Mouse (Mus musculus) cerebellum, adult 9-11 months (tissue): ENCODE measurements around the gene Cdx2.

ENCODE experiments used
- DNase-seq: peaks from one replicate; pipeline ENCODE4 v3.0.0; 2022

The Cdx2 gene

DNA sequence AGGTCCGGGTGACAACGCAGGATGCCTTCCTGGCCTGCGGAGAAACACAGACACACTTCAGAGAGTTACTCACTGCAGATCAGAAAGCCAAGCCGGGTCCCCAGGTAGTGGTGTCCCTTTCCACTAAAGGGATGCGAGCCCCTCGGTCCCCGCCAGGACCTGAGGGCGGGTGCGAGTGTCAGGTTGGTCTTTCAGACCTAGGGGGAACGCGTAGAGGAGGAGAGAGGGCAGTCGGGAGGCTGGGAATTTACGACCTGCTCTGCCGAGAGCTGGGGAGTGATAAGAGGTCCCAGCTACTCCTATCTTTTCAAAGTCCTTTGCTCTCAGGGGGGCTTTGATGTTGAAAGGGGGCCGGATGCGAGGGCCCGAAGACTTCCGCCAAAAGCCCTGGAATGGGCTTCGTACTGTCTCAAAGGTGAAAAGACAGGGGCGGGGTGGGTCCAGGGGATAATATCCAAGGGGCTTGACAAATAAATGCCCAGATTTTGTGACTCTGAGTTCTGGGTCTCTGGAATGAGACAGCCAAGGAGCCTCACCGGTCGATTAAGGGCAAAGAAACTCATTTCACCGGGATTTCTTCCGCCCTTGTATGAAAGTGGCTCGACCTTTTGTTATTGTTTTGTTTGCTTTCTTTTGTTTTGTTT lies 8.5 kb upstream of the Cdx2 start:
- DNase-seq = no peak

DNA sequence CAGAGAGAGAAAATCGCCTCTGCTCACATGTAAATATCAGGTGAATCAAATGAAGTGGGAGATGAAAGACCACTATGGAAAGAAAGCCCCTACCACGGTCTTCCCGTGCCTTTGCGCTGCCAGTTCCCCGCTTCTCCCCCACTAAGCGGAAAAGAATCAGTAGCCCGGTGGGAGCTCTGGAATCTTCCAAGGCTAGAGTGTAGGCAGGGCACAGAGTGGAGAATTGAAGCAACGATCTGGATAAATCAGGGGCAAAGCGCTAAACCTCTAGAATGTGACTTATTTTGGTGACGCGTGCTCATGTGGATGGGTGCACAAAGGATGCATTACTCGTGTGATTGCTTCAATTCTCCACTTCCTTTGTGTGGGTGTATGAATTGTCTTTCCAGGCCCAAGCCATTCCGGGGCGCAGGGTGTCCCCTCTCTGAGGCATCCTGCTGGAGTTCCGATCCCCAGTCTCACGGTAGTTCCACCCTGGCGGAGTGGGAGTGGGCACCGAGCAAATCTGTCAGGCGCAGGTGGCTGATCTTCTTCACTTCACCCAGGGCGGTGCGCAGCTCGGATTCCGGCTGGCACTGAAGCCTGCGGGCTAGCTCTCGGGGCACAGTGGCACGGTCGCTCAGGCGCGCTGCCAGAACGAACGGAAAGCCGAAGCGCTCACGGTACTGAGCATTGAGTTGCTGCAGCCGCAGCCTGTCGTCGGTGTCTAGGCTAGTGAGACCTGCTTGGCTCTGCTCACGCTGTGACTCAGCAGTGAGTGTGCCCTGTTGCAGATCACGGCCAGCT lies 7.8 kb upstream of the Cdx2 start:
- DNase-seq = no peak

DNA sequence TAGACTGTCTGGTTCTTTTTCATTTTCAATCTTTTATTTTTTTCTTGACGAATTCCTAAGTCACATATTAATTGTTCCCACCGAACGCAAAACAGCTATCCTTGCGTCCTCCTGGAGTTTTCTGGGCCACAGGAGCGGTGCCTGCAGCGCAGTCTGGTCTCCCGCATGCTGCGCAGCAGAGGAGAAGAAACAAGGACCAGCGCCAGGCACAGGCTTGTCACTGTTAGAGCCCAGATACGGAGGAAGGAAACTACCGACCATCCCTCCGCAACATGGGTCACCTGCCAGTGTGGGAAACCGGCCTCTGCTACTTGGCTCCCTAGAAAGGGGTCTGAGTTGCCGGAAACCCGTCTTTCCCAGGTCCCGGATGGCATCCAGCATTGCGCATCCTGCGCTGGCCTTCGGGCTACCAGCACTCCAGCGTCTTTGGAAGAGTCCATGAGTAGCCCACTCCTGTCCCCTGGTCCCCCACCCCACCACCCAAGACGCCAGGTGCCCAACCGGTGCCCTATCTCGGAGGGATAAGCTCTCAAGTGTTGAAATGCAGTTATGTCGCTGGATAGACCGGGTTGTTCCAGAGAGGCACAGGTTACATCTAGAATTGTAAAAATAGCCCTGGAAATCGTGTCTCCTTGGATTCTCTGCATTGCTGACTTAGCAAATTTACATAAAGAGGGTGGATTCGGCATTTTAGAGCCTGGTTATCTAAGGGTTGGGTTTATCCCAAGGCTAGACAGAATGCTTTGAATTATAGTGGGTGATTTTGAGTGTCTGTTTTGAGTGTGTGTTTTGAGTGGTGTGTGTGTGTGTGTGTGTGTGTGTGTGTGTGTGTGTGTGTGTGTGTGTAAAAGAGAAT lies 6.0 kb upstream of the Cdx2 start:
- DNase-seq = no peak

DNA sequence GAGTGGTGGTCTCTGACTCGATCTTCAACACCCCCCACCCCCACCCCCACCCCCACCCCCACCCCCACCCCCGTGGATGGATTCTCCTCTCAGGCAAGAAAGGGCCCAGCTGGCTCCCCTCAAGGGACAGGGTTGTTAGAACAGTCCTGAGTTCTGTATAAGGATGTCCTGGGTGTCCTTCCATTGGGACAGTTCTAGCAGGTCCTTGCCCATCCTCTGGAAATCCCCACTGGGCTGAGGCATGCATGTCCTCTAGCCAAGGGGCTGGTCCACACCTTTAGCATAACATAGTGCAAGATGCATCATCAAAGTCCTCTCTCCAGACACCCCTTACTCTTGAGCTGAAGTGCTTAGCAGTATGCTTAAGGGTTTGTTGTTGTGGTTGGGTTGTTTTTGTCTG lies 2.7 kb upstream of the Cdx2 start:
- DNase-seq = no peak

DNA sequence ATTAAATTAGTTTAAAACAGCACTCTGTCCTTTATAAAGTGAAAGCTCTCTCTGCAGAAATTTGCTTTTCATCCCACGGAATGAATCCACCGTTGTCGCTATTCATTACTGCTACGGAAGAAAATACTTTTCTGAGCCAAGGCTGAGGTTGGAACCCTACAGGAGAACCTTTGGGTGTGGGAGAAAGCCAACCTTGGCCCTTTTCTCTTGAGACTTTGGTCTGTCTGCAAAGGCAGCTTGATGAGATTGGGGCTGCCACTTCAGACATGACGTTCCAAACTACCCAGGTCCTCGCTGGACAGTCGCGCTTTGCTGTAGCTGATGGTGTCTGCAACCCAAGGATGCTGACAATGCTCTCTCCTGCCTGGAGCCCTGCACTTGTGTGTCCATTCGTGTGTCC lies 1.4 kb upstream of the Cdx2 start:
- DNase-seq = no peak

DNA sequence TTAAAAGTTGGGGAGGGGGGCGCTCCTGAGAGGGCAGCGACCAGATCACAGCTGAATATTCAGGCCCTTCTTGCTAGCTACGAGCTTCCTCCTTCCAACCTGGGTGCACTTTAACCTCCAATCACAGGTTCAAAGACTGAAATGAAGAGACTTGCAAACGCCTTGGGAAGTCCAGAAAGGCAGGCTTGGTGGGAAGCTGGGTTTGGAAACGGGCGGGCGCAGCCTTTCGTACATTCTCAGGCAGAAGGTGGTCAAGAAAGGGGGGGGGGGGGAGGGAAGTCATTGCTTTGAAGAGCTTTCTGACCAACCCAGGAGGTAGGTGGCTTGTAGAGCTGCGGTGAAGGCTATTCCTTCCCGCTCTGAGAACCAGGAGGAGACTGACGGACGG lies 322 bp upstream of the Cdx2 start:
- no peak for DNase-seq

DNA sequence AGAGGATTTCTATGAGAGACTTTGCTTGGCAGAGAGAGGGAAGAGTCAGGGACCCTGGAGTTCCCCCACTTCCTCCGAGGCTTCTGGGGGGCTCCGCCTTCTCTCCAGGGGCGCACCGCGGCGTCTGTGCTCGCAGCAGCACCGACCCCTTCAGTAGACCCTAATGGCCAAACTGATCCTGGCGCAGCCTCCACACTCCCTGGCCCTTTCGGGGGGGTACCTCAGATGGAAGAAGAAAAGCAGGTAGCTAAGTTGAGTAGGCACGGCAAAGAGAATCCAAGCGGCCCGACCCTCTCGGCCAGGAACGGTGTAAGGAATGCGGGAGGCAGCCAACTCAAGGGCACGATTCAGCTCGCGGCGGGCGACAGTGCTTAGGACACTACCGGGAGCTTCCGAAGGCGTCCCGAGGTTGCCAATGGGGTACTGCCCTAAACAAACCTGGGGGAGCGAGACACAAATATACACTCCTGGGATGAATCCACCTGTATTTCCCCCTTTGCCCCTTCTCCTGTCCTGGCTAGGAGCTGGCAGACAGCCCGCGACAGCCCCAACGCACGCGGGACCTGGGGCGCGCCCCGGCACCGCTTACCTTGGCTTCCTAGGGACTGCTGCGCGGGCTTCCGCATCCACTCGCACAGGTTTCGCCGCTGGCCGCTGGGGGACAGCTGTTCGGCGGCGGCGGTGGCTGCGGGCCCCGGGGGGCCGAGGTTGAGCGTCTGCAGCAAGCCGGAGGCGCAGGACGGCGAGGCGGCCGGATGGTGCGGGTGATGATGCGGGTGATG lies 1.0 kb downstream of the Cdx2 start:
- no peak for DNase-seq

DNA sequence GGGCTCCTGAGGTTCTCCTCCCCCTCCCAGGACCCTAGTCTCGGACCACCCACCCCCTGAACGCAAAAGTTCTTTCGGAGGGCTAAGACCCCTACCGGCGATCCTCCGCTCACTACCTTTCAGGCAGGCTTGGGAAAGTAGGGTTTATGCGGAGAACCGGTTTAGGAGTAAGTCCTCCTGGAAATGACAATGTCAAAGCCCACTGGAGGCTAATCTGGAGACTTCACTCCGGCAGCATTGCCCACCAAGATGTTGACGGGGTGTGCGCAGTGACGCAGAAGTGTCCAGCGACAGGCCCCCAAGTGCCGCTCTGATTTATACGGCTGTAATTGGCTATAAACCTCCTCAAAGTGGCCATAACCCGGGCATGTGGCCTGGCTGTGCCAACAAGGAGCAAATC lies 1.9 kb downstream of the Cdx2 start:
- no peak for DNase-seq

DNA sequence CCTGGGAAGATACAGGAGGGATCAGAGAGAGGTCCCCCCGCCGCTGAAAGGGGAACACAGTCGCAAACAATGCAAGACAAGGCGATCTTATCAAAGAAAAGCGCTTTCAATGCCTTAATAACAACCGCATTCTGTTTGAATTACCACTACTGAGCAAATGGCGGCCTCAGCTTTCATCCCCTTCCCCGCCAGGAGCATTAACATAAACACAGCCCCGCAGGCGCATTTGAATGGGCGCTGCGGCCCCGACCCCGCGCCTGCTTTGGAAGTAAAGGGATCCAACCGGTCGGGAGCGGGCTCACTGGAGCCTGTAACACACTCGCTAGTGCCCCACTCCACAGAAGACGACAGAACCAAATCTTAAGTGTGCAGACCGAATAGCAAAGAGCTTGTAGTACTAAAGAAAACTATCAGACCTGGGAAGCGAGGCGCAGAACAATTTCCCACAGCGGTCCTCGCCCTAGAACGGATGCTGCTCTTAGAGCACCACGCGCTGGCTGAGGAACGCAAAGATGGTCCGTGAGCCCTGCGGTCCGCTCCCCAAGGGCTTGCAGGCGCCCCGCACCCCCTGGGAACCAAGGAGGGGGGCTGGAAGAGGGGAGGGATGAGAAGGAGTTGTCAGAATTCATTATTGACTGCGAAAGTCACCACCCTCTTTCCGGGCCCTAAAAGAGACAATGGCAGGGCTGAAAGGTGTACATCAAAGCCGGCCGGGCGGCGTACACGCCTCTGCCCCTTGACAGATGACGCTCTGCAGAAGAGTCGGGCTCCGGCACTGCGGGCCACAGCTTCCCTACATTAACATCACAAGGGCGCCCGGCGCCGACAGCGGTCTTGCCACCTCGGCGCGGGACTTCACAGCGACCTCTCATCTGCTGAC lies 2.6 kb downstream of the Cdx2 start:
- DNase-seq = no peak

DNA sequence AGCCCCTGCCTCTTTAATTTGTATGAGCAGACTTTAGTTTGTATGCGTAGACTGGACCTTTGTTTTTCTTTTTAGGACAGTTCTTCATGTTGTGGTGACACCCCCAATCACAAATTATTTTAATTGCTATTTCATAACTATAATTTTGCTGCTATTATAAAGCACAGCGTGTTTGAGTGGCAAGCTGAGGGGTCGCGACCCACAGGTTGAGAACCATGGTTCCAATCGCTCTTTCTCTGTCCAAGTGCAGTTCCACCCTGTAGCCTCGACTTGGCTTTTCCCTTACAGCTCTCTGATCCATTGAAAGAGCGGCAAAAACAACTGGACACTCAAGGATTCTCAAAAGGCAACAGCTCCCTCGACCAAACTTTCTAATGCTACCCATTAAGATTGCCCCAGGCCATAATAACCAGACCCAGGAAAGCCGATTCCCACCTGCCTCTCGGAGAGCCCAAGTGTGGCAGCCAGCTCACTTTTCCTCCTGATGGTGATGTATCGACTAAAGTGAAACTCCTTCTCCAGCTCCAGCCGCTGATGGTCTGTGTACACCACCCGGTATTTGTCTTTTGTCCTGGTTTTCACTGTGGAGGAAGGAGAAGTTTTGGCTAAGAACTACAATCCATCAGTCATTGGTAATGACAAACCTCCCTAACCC lies 4.2 kb downstream of the Cdx2 start:
- no peak for DNase-seq

DNA sequence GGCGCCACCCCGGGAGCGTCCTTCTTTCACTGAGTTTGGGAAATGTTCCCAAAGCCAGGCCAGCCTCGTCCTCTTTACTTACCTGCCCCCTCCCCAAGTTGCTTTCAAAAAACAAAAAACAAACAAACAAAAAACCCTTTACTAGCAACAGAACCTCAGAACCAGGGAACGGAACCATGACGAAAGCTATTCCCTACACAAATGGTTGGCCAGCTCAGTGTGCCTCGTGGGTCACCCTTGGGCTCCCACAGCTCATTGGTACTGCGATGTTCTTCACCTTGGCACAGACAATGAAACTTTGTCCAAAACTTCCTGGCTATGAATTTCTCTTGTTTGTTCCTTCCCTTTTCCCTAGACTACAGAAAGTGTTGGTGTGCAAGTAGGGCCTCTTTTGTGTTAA lies 4.9 kb downstream of the Cdx2 start:
- DNase-seq = no peak

DNA sequence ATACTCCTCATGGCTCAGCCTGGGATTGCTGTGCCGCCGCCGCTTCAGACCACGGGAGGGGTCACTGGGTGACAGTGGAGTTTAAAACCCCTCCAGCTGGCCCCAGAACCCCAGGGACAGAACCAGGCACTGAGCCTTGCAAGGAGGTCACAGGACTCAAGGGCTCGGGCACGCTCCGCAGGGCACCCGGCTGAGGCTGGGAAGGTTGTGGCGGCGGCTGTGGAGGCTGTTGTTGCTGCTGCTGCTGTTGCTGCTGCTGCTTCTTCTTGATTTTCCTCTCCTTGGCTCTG lies 5.3 kb downstream of the Cdx2 start:
- no peak for DNase-seq

DNA sequence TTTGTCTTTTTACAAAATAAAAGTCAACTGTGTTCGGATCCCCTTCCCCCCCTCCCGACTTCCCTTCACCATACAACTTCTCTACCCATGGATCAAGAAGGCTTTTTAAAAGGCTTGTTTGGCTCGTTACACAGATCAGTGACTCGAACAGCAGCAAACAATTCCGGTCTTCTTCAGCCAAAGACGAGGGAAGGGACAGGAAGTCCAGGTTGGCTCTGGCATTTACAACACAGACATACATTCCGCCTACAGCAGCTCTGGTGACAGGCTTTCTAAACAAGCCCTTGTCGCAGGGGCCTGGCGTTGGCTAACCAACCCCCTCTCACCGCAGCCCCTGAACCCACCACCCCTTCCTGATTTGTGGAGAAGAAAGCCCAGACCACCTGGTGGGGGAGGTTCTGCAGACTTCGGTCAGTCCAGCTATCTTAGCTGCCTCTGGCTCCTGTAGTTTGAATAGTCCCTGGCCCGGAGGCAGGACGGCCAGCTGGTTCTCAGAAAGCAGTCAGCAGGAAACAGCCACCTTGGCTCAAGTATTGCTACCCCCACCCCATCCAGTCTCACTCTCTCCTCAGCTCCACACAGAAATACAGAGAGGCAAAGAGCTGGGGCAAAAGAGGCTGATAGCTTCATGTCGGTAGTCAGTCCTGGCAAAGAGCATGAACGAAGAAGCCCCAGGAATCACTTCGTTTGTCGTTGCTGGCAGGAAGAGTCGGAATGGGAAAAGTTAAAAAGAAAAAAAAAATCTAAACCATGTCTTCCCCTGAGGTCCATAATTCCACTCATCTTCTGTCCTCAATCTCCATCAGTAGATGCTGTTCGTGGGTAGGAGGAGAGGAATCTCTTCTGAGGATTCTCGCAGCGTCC lies 5.9 kb downstream of the Cdx2 start:
- DNase-seq = no peak

DNA sequence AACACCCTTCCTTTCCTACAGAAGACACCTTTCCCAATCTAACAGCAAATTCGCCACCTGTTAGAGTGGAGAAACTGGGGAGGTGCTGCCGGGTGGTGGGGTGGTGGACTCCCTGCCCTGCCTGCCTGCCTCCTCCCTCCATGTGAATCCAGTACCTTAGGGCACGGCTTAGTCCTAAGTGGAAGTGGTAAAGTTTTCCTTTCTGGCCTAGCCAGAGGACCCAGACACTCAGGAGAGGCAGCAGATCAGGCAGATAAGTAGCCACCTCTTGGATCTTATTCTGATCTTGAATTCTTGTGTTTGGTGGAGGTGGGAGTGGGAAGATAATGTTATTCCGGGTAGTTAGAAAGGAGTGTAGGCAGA lies 7.1 kb downstream of the Cdx2 start:
- DNase-seq = no peak

DNA sequence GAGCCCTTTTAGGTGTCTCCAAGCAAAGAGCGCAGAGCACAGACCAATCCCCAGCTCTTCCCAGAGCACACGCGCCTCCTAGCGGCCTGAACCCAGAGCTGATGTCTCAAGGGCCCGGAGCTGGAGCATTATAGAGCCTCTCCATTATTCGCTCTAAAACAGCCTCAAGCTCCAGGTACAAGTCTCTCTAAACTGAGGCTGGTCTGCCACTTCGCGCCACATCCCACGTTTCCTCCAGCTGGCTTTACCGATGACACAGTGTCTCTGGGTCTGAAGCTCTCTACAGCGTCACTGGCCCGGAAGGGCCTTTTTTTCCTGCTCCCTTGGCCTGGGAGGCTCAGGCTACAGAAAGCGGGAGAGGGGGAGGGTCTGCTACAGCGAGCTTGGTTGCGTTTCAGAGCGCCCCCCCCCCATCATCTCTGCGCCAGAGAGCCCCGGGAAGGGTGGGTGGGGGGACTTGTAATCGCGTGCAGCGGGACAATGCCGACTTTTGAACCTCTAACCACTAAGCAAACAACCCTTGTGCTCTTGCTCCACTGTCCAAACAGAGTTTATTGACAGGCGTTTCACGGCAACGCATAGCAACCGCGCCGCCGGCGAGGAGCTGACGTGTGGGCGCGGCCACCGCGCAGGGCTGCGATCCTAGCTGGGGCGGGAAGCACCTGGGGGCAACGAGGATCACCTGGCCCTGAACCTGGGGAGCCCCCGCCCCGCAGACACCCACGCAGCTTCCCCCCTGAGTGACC lies 7.6 kb downstream of the Cdx2 start:
- DNase-seq = no peak

DNA sequence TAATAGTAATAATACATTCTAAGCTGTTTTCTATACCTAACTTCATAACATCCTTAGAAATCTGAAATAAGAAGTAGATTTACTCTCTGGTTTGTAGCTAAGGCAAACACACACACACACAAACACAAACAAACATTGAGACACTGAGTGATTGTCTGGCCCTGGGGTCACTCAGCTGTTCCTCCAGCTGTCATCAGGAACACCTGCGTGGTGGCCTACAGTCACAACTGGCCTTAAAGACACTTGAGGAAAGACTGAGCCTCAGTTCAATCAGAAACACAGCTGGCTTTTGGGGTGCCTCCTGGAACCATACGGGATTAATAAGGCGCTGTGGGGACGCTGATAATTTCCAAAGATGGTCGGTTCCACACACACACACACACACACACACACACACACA lies 9.8 kb downstream of the Cdx2 start:
- DNase-seq = no peak

DNA sequence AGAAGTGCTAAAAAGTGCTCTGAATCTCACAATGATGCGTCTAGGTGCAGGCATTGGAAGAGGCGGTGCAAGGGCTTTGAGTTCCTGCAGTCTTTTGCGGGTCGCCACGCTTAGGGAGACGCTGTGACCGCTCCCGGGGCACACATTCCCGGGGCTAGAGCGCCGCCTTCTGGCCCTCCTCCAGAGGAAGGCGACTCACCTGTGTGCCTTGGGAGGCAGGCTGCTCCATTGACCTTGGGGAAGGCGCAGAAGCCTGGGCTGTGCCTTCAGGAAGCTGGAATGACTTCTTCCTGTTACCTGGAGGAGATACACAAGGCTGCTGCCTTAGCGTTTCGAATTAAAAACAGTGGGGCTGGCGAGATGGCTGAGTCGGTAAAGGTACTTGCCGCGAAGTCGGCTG lies 12.9 kb downstream of the Cdx2 start:
- DNase-seq = no peak

DNA sequence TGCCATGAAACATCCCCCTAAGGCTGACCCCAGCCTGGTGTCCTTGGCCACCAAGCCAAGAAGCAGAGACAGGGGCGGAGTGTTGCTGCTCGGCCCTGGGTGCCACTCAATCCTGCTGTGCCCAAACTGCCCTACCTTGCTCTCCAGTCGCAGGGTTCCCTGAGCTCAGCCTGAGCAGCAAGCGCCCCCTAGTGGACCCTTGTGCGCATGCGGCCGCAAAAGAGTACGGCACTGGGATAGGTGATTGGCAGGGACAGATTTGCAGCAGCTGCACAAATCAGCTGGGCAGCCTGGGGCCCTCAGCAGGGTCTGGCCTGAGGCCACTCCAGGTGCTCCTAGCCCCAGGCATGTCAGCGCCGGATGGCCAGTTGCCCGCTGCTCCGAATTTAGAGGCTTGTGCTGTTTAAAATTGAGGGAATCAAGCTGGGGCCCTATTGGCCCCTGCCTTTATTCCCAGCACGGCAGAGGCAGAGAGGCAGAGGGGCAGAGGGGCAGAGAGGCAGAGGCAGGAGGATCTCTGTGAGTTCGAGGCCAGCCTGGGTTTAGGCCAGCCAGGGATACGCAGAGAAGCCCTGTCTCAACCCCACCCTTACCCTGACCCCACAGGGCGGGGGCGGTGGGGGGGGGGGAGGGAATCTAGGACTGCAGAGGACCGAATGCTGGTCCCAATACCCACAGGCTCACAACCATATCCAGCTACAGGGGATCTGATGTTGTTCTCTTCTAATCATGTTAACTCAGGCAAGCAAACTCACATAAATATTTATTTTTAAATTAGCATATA lies 13.8 kb downstream of the Cdx2 start:
- peak; percentile 28 for DNase-seq

DNA sequence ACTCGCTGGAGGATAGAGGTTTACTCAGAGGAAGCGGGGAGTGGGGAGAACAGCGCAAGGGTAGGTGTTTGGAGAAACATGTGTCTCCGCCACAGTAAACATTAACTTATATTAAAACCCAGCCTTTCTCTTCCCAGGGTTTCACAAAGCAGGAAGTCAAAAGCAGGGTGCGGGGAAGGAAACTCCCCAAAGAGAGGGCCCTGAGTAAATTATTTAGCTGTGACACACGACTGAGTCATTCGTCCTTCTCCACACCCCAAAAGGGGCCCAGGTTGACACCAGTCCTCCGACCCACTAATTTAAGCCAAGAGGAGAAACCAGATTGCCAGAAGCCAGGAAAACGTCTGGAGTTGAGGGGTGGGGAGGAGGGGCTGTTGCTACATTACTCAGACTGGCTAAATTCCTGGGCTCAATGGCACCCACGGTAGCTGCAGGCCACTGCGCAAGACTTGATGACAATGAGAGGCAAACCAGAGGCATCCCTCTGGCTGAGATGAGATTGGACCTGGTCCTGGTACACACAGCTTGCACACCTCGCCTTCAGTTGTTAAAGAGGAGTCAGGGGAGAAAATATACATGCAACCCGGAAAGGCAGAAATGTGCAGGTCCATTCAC lies 14.5 kb downstream of the Cdx2 start:
- DNase-seq = no peak
